Mouse (Mus musculus): Measurements from ENCODE around the gene Rhbdl1. TPM values are rescaled to one million over a fixed set of nuclear protein-coding genes. Genes with fewer than 3 reads are reported as not detected.
"Not testable (repeated sequence)": the region's sequence is repeated elsewhere in the genome, so short reads cannot be mapped to it uniquely, and the experiment has no call there.

Gene Rhbdl1
- total RNA-seq, 2 experiments from 2014 or later, result 47.5 to 54.0 TPM

- peak; percentile 90 to 94 for DNase-seq (ENCODE audit: low spot score in 2 of 2)
- intact Hi-C loops (cut with DNase I), result loop anchor here (10.0 kb wide), 1 partner anchor 234 kb away; the partner anchor contains the start of genes Lmf1 and Sox8
Observed at GRCm38 (mm10) chr17:25808789-25809605, 28.1 kb downstream of the Rhbdl1 start, which contains the start of gene Fbxl16. Fbxl16 (plus strand) TSS chr17:25809085.

- intact Hi-C loops (cut with DNase I), result loop anchor here (10.0 kb wide), 1 partner anchor 233 kb away; the partner anchor contains the start of genes Lmf1 and Sox8
- no peak for DNase-seq (ENCODE audit: low spot score in 2 of 2)
Observed at GRCm38 (mm10) chr17:25808028-25808427, 29.1 kb downstream of the Rhbdl1 start.

GRCm38 (mm10) chr17:25807452-25807851, 29.6 kb downstream of the Rhbdl1 start:
- intact Hi-C loops (cut with DNase I), result loop anchor here (10.0 kb wide), 1 partner anchor 233 kb away; the partner anchor contains the start of genes Lmf1 and Sox8
- not testable (repeated sequence) for DNase-seq (ENCODE audit: low spot score in 2 of 2)

- intact Hi-C loops (cut with DNase I), result loop anchor here (10.0 kb wide), 1 partner anchor 232 kb away; the partner anchor contains the start of genes Lmf1 and Sox8
- no peak for DNase-seq (ENCODE audit: low spot score in 2 of 2)
Observed at GRCm38 (mm10) chr17:25806507-25806906, 30.6 kb downstream of the Rhbdl1 start.

GRCm38 (mm10) chr17:25802825-25803517, 34.1 kb downstream of the Rhbdl1 start:
- intact Hi-C loops (cut with DNase I), result loop anchor here (10.0 kb wide), 1 partner anchor 228 kb away; the partner anchor contains the start of genes Lmf1 and Sox8
- DNase-seq (ENCODE audit: low spot score in 2 of 2), result peak; percentile 78 to 83

GRCm38 (mm10) chr17:25801029-25801428, 36.1 kb downstream of the Rhbdl1 start:
- DNase-seq (ENCODE audit: low spot score in 2 of 2), result no peak
- intact Hi-C loops (cut with DNase I), result loop anchor here (1.0 to 10.0 kb wide), 3 partner anchors 28 to 226 kb away; partner anchors contain the start of genes Lmf1, Narfl and Sox8

- DNase-seq (ENCODE audit: low spot score in 2 of 2), result peak; percentile 69
- intact Hi-C loops (cut with DNase I), result loop anchor here (1.0 kb wide), 1 partner anchor 24 kb away; the partner anchor contains the start of gene Narfl
Observed at GRCm38 (mm10) chr17:25796951-25797369, 40.1 kb downstream of the Rhbdl1 start, which contains the start of gene Metrn. Metrn (minus strand) TSS chr17:25797136.

GRCm38 (mm10) chr17:25796211-25796771, 40.8 kb downstream of the Rhbdl1 start:
- intact Hi-C loops (cut with DNase I), result no loop called here
- DNase-seq (ENCODE audit: low spot score in 2 of 2), result no peak

- intact Hi-C loops (cut with DNase I), result no loop called here
- no peak for DNase-seq (ENCODE audit: low spot score in 2 of 2)
Observed at GRCm38 (mm10) chr17:25795609-25796092, 41.4 kb downstream of the Rhbdl1 start, which contains the start of gene AC134908.4. AC134908.4 (minus strand) TSS chr17:25795659.

- intact Hi-C loops (cut with DNase I), result loop anchor here (5.0 kb wide), 1 partner anchor 318 kb away; no protein-coding TSS in a partner anchor
Observed at GRCm38 (mm10) chr17:25794998-25795397, 42.1 kb downstream of the Rhbdl1 start.

GRCm38 (mm10) chr17:25794197-25794596, 42.9 kb downstream of the Rhbdl1 start:
- intact Hi-C loops (cut with DNase I), result loop anchor here (5.0 kb wide), 1 partner anchor 317 kb away; no protein-coding TSS in a partner anchor
- DNase-seq (ENCODE audit: low spot score in 2 of 2), result no peak

More at GRCm38 (mm10) chr17:25794998-25795397, 42.1 kb downstream of the Rhbdl1 start:
- no peak for DNase-seq (ENCODE audit: low spot score in 2 of 2)

GRCm38 (mm10) chr17:25792615-25793014, 44.5 kb downstream of the Rhbdl1 start, which contains the start of gene Fam173a:
Fam173a (minus strand) TSS chr17:25792901.
- peak; percentile 54 to 69 for DNase-seq (ENCODE audit: low spot score in 2 of 2)

GRCm38 (mm10) chr17:25791843-25792527, 45.1 kb downstream of the Rhbdl1 start:
- DNase-seq (ENCODE audit: low spot score in 2 of 2), result peak; percentile 89
- intact Hi-C loops (cut with DNase I), result loop anchor here (5.0 kb wide), 1 partner anchor 315 kb away; no protein-coding TSS in a partner anchor

More at GRCm38 (mm10) chr17:25792615-25793014, 44.5 kb downstream of the Rhbdl1 start, which contains the start of gene Fam173a:
- intact Hi-C loops (cut with DNase I), result loop anchor here (5.0 kb wide), 1 partner anchor 315 kb away; no protein-coding TSS in a partner anchor

GRCm38 (mm10) chr17:25791320-25791842, 45.7 kb downstream of the Rhbdl1 start:
- no peak for DNase-seq (ENCODE audit: low spot score in 2 of 2)
- intact Hi-C loops (cut with DNase I), result loop anchor here (5.0 kb wide), 1 partner anchor 314 kb away; no protein-coding TSS in a partner anchor

GRCm38 (mm10) chr17:25786781-25787504, 50.2 kb downstream of the Rhbdl1 start:
- intact Hi-C loops (cut with DNase I), result no loop called here
- no peak for DNase-seq (ENCODE audit: low spot score in 2 of 2)

GRCm38 (mm10) chr17:25786280-25786679, 50.8 kb downstream of the Rhbdl1 start, which contains the start of gene Ccdc78:
Ccdc78 (plus strand) TSS chr17:25786580.
- DNase-seq (ENCODE audit: low spot score in 2 of 2), result no peak
- intact Hi-C loops (cut with DNase I), result no loop called here

GRCm38 (mm10) chr17:25785281-25785745, 51.8 kb downstream of the Rhbdl1 start, which contains the start of gene Haghl:
Haghl (minus strand) TSS chr17:25785673.
- DNase-seq (ENCODE audit: low spot score in 2 of 2), result peak; percentile 96 to 98
- intact Hi-C loops (cut with DNase I), result no loop called here
